Mouse (Mus musculus) midbrain, embryonic 13.5 days (tissue): ENCODE results near the gene Galnt16. TPM values are rescaled to one million over a fixed set of nuclear protein-coding genes. Genes with fewer than 3 reads are reported as not detected.

Source experiments
- ATAC-seq: fragments of 200-750 bp; cut with Nextera tagmentation; 2 replicates; pipeline ENCODE4 v1.8.0; 2017; ENCODE audit warnings: mild to moderate bottlenecking, moderate TSS enrichment, moderate library complexity
- H3K27ac ChIP-seq: fragments of 300-500 bp; sonication (generic); 2 replicates; pipeline ENCODE4 v1.5.1; 2015; ENCODE audit warnings: inconsistent platforms, mild to moderate bottlenecking, moderate library complexity
- H3K27me3 ChIP-seq: fragments of 300-500 bp; sonication (generic); 2 replicates; pipeline ENCODE4 v1.6.1; 2015; ENCODE audit warnings: mild to moderate bottlenecking, inconsistent platforms
- H3K36me3 ChIP-seq: fragments of 300-500 bp; sonication (generic); 2 replicates; pipeline ENCODE4 v1.6.1; 2015; ENCODE audit warnings: mild to moderate bottlenecking, inconsistent platforms
- H3K4me1 ChIP-seq: fragments of 300-500 bp; sonication (generic); replicated peaks from 2 replicates; pipeline ENCODE4 v1.6.1; 2015; ENCODE audit warnings: inconsistent platforms
- H3K4me2 ChIP-seq: fragments of 300-500 bp; sonication (generic); replicated peaks from 2 replicates; pipeline ENCODE4 v1.6.1; 2015; ENCODE audit warnings: moderate library complexity, mild to moderate bottlenecking, inconsistent platforms
- H3K4me3 ChIP-seq: fragments of 300-500 bp; sonication (generic); replicated peaks from 2 replicates; pipeline ENCODE4 v1.5.1; 2015; ENCODE audit warnings: mild to moderate bottlenecking, inconsistent platforms
- H3K9ac ChIP-seq: fragments of 300-500 bp; sonication (generic); replicated peaks from 2 replicates; pipeline ENCODE4 v1.6.1; 2015; ENCODE audit warnings: mild to moderate bottlenecking, inconsistent platforms
- H3K9me3 ChIP-seq: fragments of 300-500 bp; sonication (generic); 2 replicates; pipeline ENCODE4 v1.6.1; 2016; ENCODE audit warnings: mild to moderate bottlenecking, inconsistent platforms
- WGBS: fragments of 180-500 bp; shearing (Covaris S2); methylation state at CpG from one replicate; pipeline ENCODE4 v1.1.7; 2015; 5-methylcytosine and 5-hydroxymethylcytosine counted together
- polyA plus RNA-seq: library from polyadenylated mRNA; unstranded; fragments of >200 nt; fragmentation: Nextera tagmentation; extraction: Ambion mirVana; gene quantifications from 2 replicates; pipeline ENCODE4 v1.2.1, GENCODE M21; 2015

Gene Galnt16
- polyA plus RNA-seq, 1 experiment from 2014 or later, result 34.7 TPM

GRCm38 (mm10) chr12:80643693-80644505, 125.8 kb downstream of the Galnt16 start, which contains the start of the genes Slc39a9 and Erh:
Gene Slc39a9 (plus strand): TSS chr12:80643883.
Gene Erh (minus strand): TSS chr12:80644341.
- ATAC-seq, result peak; percentile 98
- peaks cover 51% of the 10 kb centered on the region for H3K4me1 ChIP-seq
- under 1% methylated on average over 50 of the region's 50 CpGs for WGBS

GRCm38 (mm10) chr12:80644506-80644868, 126.4 kb downstream of the Galnt16 start:
- no peak for ATAC-seq
- H3K36me3 ChIP-seq, result peaks cover 28% of the 10 kb centered on the region
- H3K9ac ChIP-seq, result peak overlapping the region; percentile 97
- peaks cover 48% of the 10 kb centered on the region for H3K4me1 ChIP-seq
- no peaks in the 10 kb centered on the region for H3K9me3 ChIP-seq
- no peak overlapping the region for H3K27ac ChIP-seq
- H3K27me3 ChIP-seq, result no peaks in the 10 kb centered on the region
- peak overlapping the region; percentile 99 for H3K4me3 ChIP-seq
- 12% methylated on average over 18 of the region's 18 CpGs for WGBS
- peak overlapping the region; percentile 97 for H3K4me2 ChIP-seq

More at GRCm38 (mm10) chr12:80643693-80644505, 125.8 kb downstream of the Galnt16 start, which contains the start of the genes Slc39a9 and Erh:
- Histone ChIP-seq H3K27me3 (no peaks in the 10 kb centered on the region), H3K4me2 (peak within 1 kb of the TSS; percentile 97), H3K9me3 (no peaks in the 10 kb centered on the region), H3K9ac (peak within 1 kb of the TSS; percentile 97), H3K4me3 (peak within 1 kb of the TSS; percentile 99), H3K36me3 (peaks cover 33% of the 10 kb centered on the region), H3K27ac (peak within 1 kb of the TSS; percentile 91)

DNA sequence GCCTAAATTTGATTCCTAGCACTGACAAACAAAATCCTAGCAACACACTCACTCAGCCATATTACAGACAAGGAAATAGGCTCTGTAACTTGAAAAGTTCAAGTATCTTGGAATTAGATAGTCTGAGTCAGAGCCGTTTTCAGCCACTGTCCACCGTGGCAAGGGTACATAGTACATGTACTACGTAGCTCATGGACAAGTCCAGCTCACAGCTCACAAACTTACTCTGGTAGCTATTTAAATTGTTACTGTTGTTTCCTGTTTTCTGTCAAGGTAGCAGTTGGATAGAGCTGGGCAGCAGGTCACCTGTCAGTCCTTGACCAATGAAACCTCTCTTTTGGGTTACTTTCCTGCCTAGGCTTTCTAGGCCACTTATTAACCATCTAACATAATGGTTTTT, 128.3 kb downstream of the Galnt16 start:
- Histone ChIP-seq H3K4me2 (peak overlapping the region; percentile 97), H3K4me1 (peaks cover 48% of the 10 kb centered on the region), H3K36me3 (peaks cover 9% of the 10 kb centered on the region; the same call in 1 of the 2 replicates), H3K27ac (no peak overlapping the region), H3K27me3 (no peaks in the 10 kb centered on the region), H3K9ac (peak overlapping the region; percentile 37; the same call in 1 of the 2 replicates), H3K4me3 (peak overlapping the region; percentile 99), H3K9me3 (no peaks in the 10 kb centered on the region)
- WGBS, result 93% methylated on average over 3 of the region's 3 CpGs
- ATAC-seq, result no peak

GRCm38 (mm10) chr12:80653951-80654658, 136.0 kb downstream of the Galnt16 start:
- Histone ChIP-seq H3K9ac (no peak overlapping the region), H3K27me3 (no peaks in the 10 kb centered on the region), H3K4me2 (no peak overlapping the region), H3K36me3 (no peaks in the 10 kb centered on the region), H3K4me3 (no peak overlapping the region), H3K9me3 (no peaks in the 10 kb centered on the region), H3K27ac (no peak overlapping the region), H3K4me1 (no peaks in the 10 kb centered on the region)
- 91% methylated on average over 7 of the region's 7 CpGs for WGBS
- no peak for ATAC-seq

DNA sequence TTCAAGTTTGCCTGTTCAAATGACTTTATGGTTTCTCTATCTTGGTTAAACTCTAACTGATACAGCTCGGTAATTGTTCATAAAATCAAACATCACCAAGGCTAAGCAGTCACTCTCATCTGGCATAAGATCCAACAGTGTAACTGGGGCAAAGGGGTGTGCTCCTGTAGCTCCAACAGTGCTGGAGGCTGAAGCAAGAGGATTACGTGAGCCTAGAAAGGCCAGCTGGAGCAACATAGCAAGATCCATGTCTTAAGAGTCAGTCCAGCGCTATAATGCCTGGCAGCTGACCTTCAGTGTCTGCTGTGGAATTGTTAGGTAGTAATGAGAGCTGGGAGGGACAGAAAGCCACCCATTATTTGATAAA, 136.6 kb downstream of the Galnt16 start:
- H3K4me3 ChIP-seq, result no peak overlapping the region
- no peak overlapping the region for H3K4me2 ChIP-seq
- H3K36me3 ChIP-seq, result no peaks in the 10 kb centered on the region
- no peak for ATAC-seq
- no peaks in the 10 kb centered on the region for H3K4me1 ChIP-seq
- H3K9ac ChIP-seq, result no peak overlapping the region
- no peak overlapping the region for H3K27ac ChIP-seq
- no peaks in the 10 kb centered on the region for H3K27me3 ChIP-seq
- H3K9me3 ChIP-seq, result no peaks in the 10 kb centered on the region
- WGBS, result 89% methylated on average over 3 of the region's 3 CpGs

DNA sequence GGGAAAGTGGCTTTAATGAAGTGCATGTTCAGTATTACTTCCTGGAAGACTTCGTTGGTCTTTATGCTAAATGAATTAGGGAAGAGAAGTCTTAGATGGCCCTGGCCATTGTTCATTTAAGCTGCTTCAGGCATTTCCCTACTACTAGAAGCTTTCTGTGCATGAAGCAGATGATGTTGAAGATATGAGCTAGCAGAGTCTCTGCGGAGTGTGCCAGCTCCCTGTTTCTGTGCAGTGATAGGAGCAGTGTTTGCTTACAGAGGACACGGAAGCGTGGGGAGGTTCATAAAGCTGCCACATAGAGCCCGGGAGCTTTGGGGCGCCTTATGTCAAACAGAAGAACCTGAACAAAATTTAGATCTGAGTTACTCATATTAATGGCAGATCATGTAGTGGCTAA, 140.6 kb downstream of the Galnt16 start:
- Histone ChIP-seq H3K4me1 (no peaks in the 10 kb centered on the region), H3K9ac (no peak overlapping the region), H3K36me3 (peaks cover 12% of the 10 kb centered on the region), H3K27ac (no peak overlapping the region), H3K4me2 (no peak overlapping the region), H3K27me3 (no peaks in the 10 kb centered on the region), H3K4me3 (no peak overlapping the region), H3K9me3 (no peaks in the 10 kb centered on the region)
- WGBS, result 84% methylated on average over 6 of the region's 6 CpGs
- no peak for ATAC-seq

DNA sequence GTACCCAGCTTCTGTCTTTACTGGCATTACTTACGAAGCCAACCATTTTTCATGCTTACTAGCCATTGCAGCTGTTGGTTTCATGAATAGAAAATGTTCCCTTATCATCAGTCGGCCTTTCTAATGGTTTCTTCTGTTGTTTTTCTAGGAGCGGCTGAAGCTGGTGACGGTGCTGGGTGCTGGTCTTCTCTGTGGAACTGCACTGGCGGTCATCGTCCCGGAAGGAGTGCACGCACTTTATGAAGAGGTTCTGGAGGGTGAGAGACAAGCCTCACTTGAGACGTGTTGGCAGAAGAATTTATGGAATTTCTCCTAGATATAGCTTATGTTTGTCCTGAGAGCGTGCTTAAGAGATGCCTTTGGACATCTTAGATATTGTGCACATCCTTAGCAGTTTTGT, 144.2 kb downstream of the Galnt16 start:
- Histone ChIP-seq H3K9me3 (no peaks in the 10 kb centered on the region), H3K4me2 (no peak overlapping the region), H3K27ac (no peak overlapping the region), H3K4me3 (no peak overlapping the region), H3K9ac (no peak overlapping the region), H3K36me3 (peaks cover 27% of the 10 kb centered on the region), H3K27me3 (no peaks in the 10 kb centered on the region), H3K4me1 (no peaks in the 10 kb centered on the region)
- ATAC-seq, result no peak
- 95% methylated on average over 10 of the region's 10 CpGs for WGBS

DNA sequence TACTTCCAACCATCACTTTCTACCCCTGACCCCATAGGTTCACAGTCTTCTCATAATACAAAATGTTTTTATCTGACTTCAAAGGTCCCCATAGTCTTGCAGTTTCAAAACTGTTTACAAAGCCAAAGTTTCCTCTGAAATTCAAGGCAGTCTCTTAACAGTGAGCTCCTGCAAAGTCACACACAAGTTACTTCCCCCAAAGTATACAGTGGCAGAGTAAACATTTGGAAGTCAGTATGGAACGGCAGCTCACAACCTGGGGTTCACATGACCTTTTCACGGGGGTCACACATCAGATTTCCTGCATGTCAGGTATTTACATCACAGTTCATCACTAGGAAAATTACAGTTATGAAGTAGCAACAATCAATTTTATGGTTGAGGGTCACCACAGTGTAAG, 145.9 kb downstream of the Galnt16 start:
- Histone ChIP-seq H3K9ac (no peak overlapping the region), H3K4me3 (no peak overlapping the region), H3K27ac (no peak overlapping the region), H3K4me2 (no peak overlapping the region), H3K9me3 (no peaks in the 10 kb centered on the region), H3K27me3 (no peaks in the 10 kb centered on the region), H3K36me3 (peaks cover 32% of the 10 kb centered on the region), H3K4me1 (no peaks in the 10 kb centered on the region)
- WGBS, result 86% methylated on average over 2 of the region's 2 CpGs
- no peak for ATAC-seq

DNA sequence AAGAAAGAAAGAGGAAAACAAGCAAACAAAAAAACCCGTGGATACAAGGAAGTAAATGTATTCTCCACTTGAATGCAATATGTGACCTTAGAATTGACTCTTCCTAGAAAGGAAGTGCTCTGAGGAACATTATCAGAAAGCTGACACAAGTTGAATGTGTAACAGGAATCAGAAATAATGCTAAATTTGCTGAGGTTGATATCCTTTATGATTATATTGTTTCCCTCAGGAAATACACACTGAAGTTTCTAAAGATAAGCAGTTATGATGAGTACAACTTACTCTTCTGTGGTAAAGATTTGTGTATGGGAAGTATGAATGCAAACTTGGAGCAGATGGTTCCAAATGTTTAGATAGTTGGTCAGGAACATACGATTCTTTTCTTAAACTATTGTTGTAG, 150.3 kb downstream of the Galnt16 start:
- ATAC-seq, result no peak

DNA sequence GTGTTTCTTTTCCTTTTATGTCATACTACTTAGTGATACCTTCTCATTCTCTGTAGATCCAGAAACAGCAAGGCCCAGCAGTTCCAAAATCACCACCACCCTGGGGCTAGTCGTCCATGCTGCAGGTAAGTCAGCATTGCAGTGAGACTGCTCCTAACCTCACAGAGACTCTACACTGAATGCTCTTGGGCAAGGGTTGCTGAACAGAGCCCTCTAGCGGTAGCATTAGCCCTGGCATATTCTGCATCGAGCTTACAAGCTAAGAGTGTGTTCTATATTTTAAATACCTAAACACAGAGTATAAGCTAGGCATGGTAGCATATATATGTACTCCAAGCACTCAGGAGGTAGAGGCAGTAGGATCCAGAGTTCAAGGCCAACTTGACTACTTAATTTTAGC, 155.1 kb downstream of the Galnt16 start:
- 22% methylated on average over 3 of the region's 3 CpGs for WGBS
- Histone ChIP-seq H3K9me3 (no peaks in the 10 kb centered on the region), H3K4me1 (no peaks in the 10 kb centered on the region), H3K4me2 (no peak overlapping the region), H3K4me3 (no peak overlapping the region), H3K9ac (no peak overlapping the region), H3K27me3 (no peaks in the 10 kb centered on the region), H3K36me3 (peaks cover 46% of the 10 kb centered on the region), H3K27ac (no peak overlapping the region)
- ATAC-seq, result peak; percentile 40; the same call in 1 of the 2 replicates

More for the DNA sequence above, 150.3 kb downstream of the Galnt16 start:
- peaks cover 26% of the 10 kb centered on the region for H3K36me3 ChIP-seq
- H3K27ac ChIP-seq, result no peak overlapping the region
- no peaks in the 10 kb centered on the region for H3K4me1 ChIP-seq
- H3K9me3 ChIP-seq, result no peaks in the 10 kb centered on the region
- no peaks in the 10 kb centered on the region for H3K27me3 ChIP-seq
- no peak overlapping the region for H3K4me3 ChIP-seq
- H3K4me2 ChIP-seq, result no peak overlapping the region
- 88% methylated on average over 2 of the region's 2 CpGs for WGBS
- no peak overlapping the region for H3K9ac ChIP-seq
